ENCODE assay signal across 8 mouse cellular contexts in genomic region chrX:7947108-7947899, GRCm38 (mm10). TPM values are rescaled to one million over a fixed set of nuclear protein-coding genes. Genes with fewer than 3 reads are reported as not detected.
A peak's percentile ranks its signal among the peaks of the same experiment; 100 is the strongest.
DNase-seq lines count a peak whose midpoint lies in the region; ATAC-seq and TF ChIP-seq lines count a peak whose summit lies in the region.

Hdac6 (minus strand) TSS chrX:7947889.

- peaks cover 12% of the 10 kb centered on the region; the same call in 1 of the 2 replicates for H3K4me1 ChIP-seq in megakaryocyte, embryonic 14.5 days
- peaks cover 10% of the 10 kb centered on the region for H3K4me1 ChIP-seq in liver, embryonic 13.5 days (replicated peaks)

- H3K36me3 ChIP-seq in megakaryocyte, embryonic 14.5 days (replicated peaks; ENCODE audit: low read length) = no peaks in the 10 kb centered on the region
- peaks cover 2% of the 10 kb centered on the region; the same call in 1 of the 2 replicates for H3K36me3 ChIP-seq in liver, embryonic 13.5 days

- H3K27me3 ChIP-seq in megakaryocyte, embryonic 14.5 days (replicated peaks) = peaks cover 2% of the 10 kb centered on the region
- H3K27me3 ChIP-seq in liver, embryonic 13.5 days = no peaks in the 10 kb centered on the region

- DNase-seq in brain, embryonic 14.5 days (ENCODE audit: low read depth) = no peak
- DNase-seq in heart, adult 8-10 months (ENCODE audit: low spot score) = no peak
- peak; percentile 19 to 30 for DNase-seq in kidney, adult 8-10 months
- DNase-seq in liver, embryonic 13.5 days = no peak
- DNase-seq in thymus, postnatal 4 days = peak; percentile 29
- DNase-seq in ovary, postnatal 10 days (ENCODE audit: low spot score) = no peak

- peak within 1 kb of the TSS; percentile 91 for H3K4me3 ChIP-seq in megakaryocyte, embryonic 14.5 days (replicated peaks)
- peak within 1 kb of the TSS; percentile 64 for H3K4me3 ChIP-seq in liver, embryonic 13.5 days (replicated peaks)

- WGBS in liver, embryonic 13.5 days (ENCODE audit: insufficient replicate concordance) = 12% methylated on average over 37 of the region's 37 CpGs

- no peaks in the 10 kb centered on the region for H3K9me3 ChIP-seq in megakaryocyte, embryonic 14.5 days
- H3K9me3 ChIP-seq in liver, embryonic 13.5 days (replicated peaks) = no peaks in the 10 kb centered on the region

- no peak for TF ChIP-seq CTCF in brain, embryonic 14.5 days (IDR thresholded peaks at IDR 0.05; ENCODE audit: borderline replicate concordance, extremely low read depth, insufficient read depth, insufficient read length)

- H3K4me2 ChIP-seq in liver, embryonic 13.5 days = peak within 1 kb of the TSS; percentile 76

- TF ChIP-seq POLR2A in brain, embryonic 14.5 days (IDR thresholded peaks at IDR 0.05; ENCODE audit: borderline replicate concordance, extremely low read depth, insufficient read depth, insufficient read length, poor library complexity, severe bottlenecking) = peak; percentile 58; the same call in 1 of the 2 replicates

- no peak within 1 kb of the TSS for H3K27ac ChIP-seq in liver, embryonic 13.5 days

- ATAC-seq in megakaryocyte, adult 5-6 weeks (ENCODE audit: poor library complexity, severe bottlenecking) = no peak
- ATAC-seq in liver, embryonic 13.5 days (ENCODE audit: low read depth) = no peak

- peak within 1 kb of the TSS; percentile 69 for H3K9ac ChIP-seq in liver, embryonic 13.5 days

RNA-seq across cellular contexts. Expression of gene Hdac6, which starts in this region (rescaled TPM):
- polyA plus RNA-seq in megakaryocyte, embryonic 14.5 days (2012; ENCODE audit: insufficient read depth, low replicate concordance) = 0.96 and 16.9 TPM in 2 replicates
- total RNA-seq in megakaryocyte, adult 5-6 weeks (2015) = 6.4 and 7.5 TPM in 2 replicates
- total RNA-seq in megakaryocyte, adult 5-6 weeks (2017) = 8.0 and 9.3 TPM in 2 replicates
- 114 and 119 TPM in 2 replicates for polyA plus RNA-seq in brain, embryonic 14.5 days (2012; rRNA removed)
- 10 to 100 TPM; 10.4 to 11.5 (median 10.9) TPM for total RNA-seq in heart, adult 8-10 months (2022)
- polyA plus RNA-seq in liver, embryonic 13.5 days (2015; fragmentation: Nextera tagmentation; extraction: Ambion mirVana) = 8.9 and 10.5 TPM in 2 replicates

Comparison
In these comparisons a context has a peak if more than half of its experiments do, and no peak if none do; other contexts are left out.
1. DNase-seq: peak in kidney, adult 8-10 months (2 of 2) and thymus, postnatal 4 days (single experiment); none in brain, embryonic 14.5 days (single experiment), heart, adult 8-10 months (single experiment), liver, embryonic 13.5 days (single experiment) and ovary, postnatal 10 days (single experiment).